Mouse (Mus musculus): ENCODE measurements around the gene Phf21a.

DNA sequence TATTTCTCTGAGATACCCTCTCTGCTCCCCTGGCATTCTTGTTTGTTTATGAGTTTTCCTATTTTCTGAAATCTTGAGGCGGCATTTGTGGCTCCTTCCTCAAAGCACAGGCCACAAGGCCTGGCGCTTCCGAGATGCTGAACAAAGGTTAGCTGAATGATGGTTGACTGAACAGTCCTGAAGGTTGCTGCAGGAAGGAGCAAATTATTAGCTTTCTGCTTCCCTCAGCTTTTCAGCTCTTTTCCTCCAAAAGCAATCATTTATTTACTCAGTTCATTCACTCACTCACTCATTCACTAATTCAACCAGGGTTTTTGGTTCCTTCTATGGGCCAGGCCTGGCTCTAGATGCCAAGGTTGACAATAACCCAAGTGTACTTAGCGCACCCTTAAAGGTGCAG is 10.7 kb upstream of the Phf21a start:
- TF ChIP-seq POLR2A (IDR thresholded peaks at IDR 0.05; ENCODE audit: insufficient read depth, low read depth, low read length) (no peak), CTCF (IDR thresholded peaks at IDR 0.05; ENCODE audit: insufficient read depth, low read depth, low read length) (no peak)
